Mouse (Mus musculus): ENCODE results near the gene Alox12.

- no peak for TF ChIP-seq MYOG (IDR thresholded peaks at IDR 0.05; ENCODE audit: control insufficient read depth, extremely low read depth, insufficient read length)
- no peak for TF ChIP-seq CTCF (IDR thresholded peaks at IDR 0.05; ENCODE audit: control insufficient read depth, insufficient read depth, insufficient read length)
- TF ChIP-seq CEBPB (IDR thresholded peaks at IDR 0.05; ENCODE audit: low read depth), result no peak
- TF ChIP-seq MAX (IDR thresholded peaks at IDR 0.05), result no peak
- no peak for TF ChIP-seq USF1 (IDR thresholded peaks at IDR 0.05; ENCODE audit: low read depth)
Observed at GRCm38 (mm10) chr11:70242591-70242990, 12.6 kb downstream of the Alox12 start.

Measured in C2C12 (cell line).